Mouse (Mus musculus) E14TG2a.4 (cell line): ENCODE measurements around the gene 4930556J24Rik.
A peak's percentile ranks its signal among the peaks of the same experiment; 100 is the strongest.

ENCODE experiments used
- CTCF ChIP-seq: conservative IDR thresholded peaks from 2 replicates; pipeline ENCODE4 v1.5.1; 2014; ENCODE audit warnings: low read length
- NANOG ChIP-seq: IDR thresholded peaks from 2 replicates; pipeline ENCODE4 v1.6.1; 2014; ENCODE audit warnings: borderline replicate concordance, low read length, mixed read lengths
- POU5F1 ChIP-seq: IDR thresholded peaks from 2 replicates; pipeline ENCODE4 v1.6.1; 2014; ENCODE audit warnings: low read length, borderline replicate concordance

DNA sequence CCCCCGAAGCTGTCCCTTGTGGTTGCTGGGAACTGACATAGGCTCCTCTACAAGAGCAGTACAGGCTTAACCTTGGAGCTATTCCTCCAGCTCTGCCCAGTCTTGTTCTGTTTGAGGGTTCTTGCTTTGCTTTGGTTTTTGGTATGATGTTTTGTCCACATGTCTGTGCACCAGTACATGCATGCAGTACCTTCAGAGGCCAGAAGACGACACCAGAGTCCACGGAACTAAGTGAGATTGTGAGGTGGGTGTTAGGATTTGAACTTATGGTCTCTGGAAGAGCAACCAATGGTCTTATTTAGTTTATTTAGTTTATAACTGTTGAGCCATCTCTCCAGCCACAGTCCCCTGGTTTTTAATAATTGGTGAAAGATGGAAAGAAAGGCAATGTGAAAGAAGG, 29.9 kb upstream of the 4930556J24Rik start:
- peak; percentile 13; the same call in 1 of the 2 replicates for TF ChIP-seq CTCF
- TF ChIP-seq POU5F1: no peak
- no peak for TF ChIP-seq NANOG
